Mouse (Mus musculus): Measurements from ENCODE around the gene Gm20897.
"Not testable (repeated sequence)": the region's sequence is repeated elsewhere in the genome, so short reads cannot be mapped to it uniquely, and the experiment has no call there.

DNA sequence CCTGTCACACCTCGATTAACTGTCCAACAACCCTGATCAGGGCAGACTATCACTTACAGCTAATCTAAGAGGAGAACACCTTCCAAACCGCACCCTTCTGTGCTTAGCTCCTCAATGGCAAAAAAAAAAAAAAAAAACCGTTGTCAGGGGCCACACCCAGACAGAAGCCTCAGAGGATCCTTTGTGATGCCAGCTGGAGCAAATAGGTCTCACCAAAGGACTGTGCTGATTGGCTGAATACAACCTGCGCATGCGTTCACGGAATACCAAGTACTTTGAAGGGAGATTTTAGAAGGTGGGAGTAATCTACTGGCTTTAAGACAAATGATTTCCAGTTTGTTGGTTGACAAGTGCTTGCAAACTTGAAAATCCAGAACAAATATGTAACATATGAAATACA lies at the start of gene Gm20897:
- TF ChIP-seq POLR2A (IDR thresholded peaks at IDR 0.05; ENCODE audit: borderline replicate concordance, extremely low read depth, low read depth, low read length); CTCF (IDR thresholded peaks at IDR 0.05; ENCODE audit: insufficient read depth, low read length): not testable (repeated sequence)

Measured in lung, adult 2 months (tissue).